Mouse (Mus musculus): ENCODE results near the gene Tssc4. TPM values are rescaled to one million over a fixed set of nuclear protein-coding genes. Genes with fewer than 3 reads are reported as not detected.

Gene Tssc4
- polyA plus RNA-seq, 2 experiments: 65.0 to 130 TPM

GRCm38 (mm10) chr7:143093847-143094246, 24.8 kb downstream of the Tssc4 start:
- WGBS: 53% methylated on average over 3 of the region's 3 CpGs
- Histone ChIP-seq H3K36me3 (ENCODE audit: control insufficient read depth, insufficient read depth, low read length) (no peaks in the 10 kb centered on the region), H3K4me2 (replicated peaks; ENCODE audit: low read depth, low read length, severe bottlenecking) (no peak overlapping the region), H3K4me1 (ENCODE audit: control insufficient read depth, insufficient read depth, low read length) (peaks cover 4% of the 10 kb centered on the region; the same call in 1 of the 2 replicates), H3K4me3 (replicated peaks; ENCODE audit: low read length) (no peak overlapping the region), H3K9ac (ENCODE audit: low read depth, low read length, severe bottlenecking) (no peak overlapping the region), H3K27ac (replicated peaks; ENCODE audit: low read depth, low read length) (no peak overlapping the region), H3K9me3 (ENCODE audit: control insufficient read depth, low read length) (no peaks in the 10 kb centered on the region), H3K27me3 (ENCODE audit: control insufficient read depth, insufficient read depth, low read length) (no peaks in the 10 kb centered on the region)
- TF ChIP-seq POLR2A (IDR thresholded peaks at IDR 0.05; ENCODE audit: borderline replicate concordance, extremely low read depth, insufficient read depth, insufficient read length): no peak
- no peak for ATAC-seq (ENCODE audit: low FRiP score, low read depth)
- no peak for DNase-seq (ENCODE audit: low spot score)

- no peak within 1 kb of the TSS for H3K4me2 ChIP-seq (replicated peaks; ENCODE audit: low read depth, low read length, severe bottlenecking)
- H3K27me3 ChIP-seq (ENCODE audit: control insufficient read depth, insufficient read depth, low read length): no peaks in the 10 kb centered on the region
- 42% methylated on average over 10 of the region's 10 CpGs for WGBS
- DNase-seq (ENCODE audit: low spot score) (peak; percentile 31), ATAC-seq (ENCODE audit: low FRiP score, low read depth) (peak; percentile 67; the same call in 1 of the 2 replicates)
- no peak within 1 kb of the TSS for H3K27ac ChIP-seq (replicated peaks; ENCODE audit: low read depth, low read length)
- H3K36me3 ChIP-seq (ENCODE audit: control insufficient read depth, insufficient read depth, low read length): no peaks in the 10 kb centered on the region
- no peak for TF ChIP-seq POLR2A (IDR thresholded peaks at IDR 0.05; ENCODE audit: borderline replicate concordance, extremely low read depth, insufficient read depth, insufficient read length)
- peaks cover 4% of the 10 kb centered on the region; the same call in 1 of the 2 replicates for H3K4me1 ChIP-seq (ENCODE audit: control insufficient read depth, insufficient read depth, low read length)
- no peaks in the 10 kb centered on the region for H3K9me3 ChIP-seq (ENCODE audit: control insufficient read depth, low read length)
- no peak within 1 kb of the TSS for H3K4me3 ChIP-seq (replicated peaks; ENCODE audit: low read length)
- no peak within 1 kb of the TSS for H3K9ac ChIP-seq (ENCODE audit: low read depth, low read length, severe bottlenecking)
These were observed 25.8 kb downstream of the Tssc4 start, which contains the start of gene Trpm5 for GRCm38 (mm10) chr7:143094592-143095553. Trpm5 (minus strand) TSS chr7:143094642.

DNA sequence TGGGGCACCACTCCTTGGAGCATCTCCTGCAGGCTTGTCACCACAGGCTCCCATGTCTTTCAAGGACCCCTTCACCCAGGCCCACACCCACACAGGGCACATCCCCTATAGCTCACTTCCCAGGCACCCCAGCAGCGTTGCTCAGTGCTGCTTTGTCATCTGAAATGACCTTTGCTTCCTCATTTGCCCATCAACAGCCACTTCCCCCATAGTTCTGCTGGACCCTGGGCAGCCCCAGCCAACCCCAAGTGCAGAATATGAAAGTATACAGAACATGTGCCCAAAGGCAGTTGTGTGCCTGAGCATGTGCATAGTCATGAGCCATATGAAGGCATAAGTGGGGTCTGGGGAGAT, 26.5 kb downstream of the Tssc4 start:
- WGBS: 71% methylated on average over 1 of the region's 1 CpGs
- Histone ChIP-seq H3K4me1 (ENCODE audit: control insufficient read depth, insufficient read depth, low read length) (peaks cover 4% of the 10 kb centered on the region; the same call in 1 of the 2 replicates), H3K9me3 (ENCODE audit: control insufficient read depth, low read length) (no peaks in the 10 kb centered on the region), H3K4me3 (replicated peaks; ENCODE audit: low read length) (no peak overlapping the region), H3K9ac (ENCODE audit: low read depth, low read length, severe bottlenecking) (no peak overlapping the region), H3K27me3 (ENCODE audit: control insufficient read depth, insufficient read depth, low read length) (no peaks in the 10 kb centered on the region), H3K27ac (replicated peaks; ENCODE audit: low read depth, low read length) (no peak overlapping the region), H3K36me3 (ENCODE audit: control insufficient read depth, insufficient read depth, low read length) (no peaks in the 10 kb centered on the region), H3K4me2 (replicated peaks; ENCODE audit: low read depth, low read length, severe bottlenecking) (no peak overlapping the region)
- DNase-seq (ENCODE audit: low spot score) (no peak), ATAC-seq (ENCODE audit: low FRiP score, low read depth) (no peak)
- no peak for TF ChIP-seq POLR2A (IDR thresholded peaks at IDR 0.05; ENCODE audit: borderline replicate concordance, extremely low read depth, insufficient read depth, insufficient read length)

DNA sequence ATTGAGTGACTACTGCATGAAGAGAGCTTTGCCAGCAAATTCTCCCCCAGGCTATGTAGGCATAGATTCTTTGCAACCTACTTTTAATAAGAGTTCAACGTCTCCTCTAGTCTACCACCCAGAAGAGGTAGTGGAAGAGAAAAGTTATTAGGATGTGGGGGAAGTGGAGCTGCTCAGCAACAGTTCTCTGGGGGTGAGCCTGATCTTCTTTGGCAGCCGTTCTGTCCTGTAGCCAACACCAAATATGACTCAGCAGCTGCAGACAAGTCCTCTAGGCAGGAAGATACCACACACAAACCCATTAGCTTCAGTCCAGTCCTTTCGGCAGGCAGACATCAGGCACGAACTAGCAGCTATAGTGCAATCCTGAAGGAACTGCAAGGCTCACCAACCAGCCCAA, 31.7 kb downstream of the Tssc4 start:
- DNase-seq (ENCODE audit: low spot score): no peak
- no peaks in the 10 kb centered on the region for H3K9me3 ChIP-seq (ENCODE audit: control insufficient read depth, low read length)
- WGBS: 61% methylated on average over 4 of the region's 4 CpGs

DNA sequence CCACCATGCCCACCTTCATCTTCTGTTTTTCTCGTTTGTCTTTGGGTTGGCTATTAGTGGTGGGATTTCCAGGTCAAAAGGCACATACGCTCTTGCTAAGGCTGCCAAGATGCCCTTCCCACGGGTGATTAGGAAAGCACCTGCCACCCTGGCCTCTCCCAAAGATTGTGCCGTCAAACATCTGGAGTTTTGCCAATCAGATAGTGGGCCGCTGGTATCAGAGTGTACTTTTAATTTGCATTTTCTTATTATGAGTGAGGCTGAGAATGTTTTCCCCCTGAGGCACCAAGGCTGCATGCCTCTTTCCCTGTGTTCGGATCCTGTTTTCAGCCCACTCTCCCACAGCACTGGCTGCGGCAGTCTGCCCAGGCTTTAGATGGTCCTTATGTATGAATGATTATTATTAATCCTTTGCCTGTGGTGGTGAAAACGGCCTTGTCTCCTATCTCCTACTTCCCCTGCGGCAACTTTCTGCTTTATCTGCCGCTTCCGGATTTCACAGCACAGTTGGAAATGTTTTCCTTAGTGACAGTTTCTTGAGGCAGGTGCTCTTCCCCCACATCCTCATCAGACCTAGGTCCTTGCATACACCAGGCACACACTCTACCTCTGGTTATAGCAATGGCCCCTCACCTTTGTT, 36.3 kb downstream of the Tssc4 start:
- no peak for ATAC-seq (ENCODE audit: low FRiP score, low read depth)
- 69% methylated on average over 11 of the region's 11 CpGs for WGBS
- Histone ChIP-seq H3K9ac (ENCODE audit: low read depth, low read length, severe bottlenecking) (no peak overlapping the region), H3K9me3 (ENCODE audit: control insufficient read depth, low read length) (no peaks in the 10 kb centered on the region), H3K27ac (replicated peaks; ENCODE audit: low read depth, low read length) (no peak overlapping the region), H3K36me3 (ENCODE audit: control insufficient read depth, insufficient read depth, low read length) (no peaks in the 10 kb centered on the region), H3K27me3 (ENCODE audit: control insufficient read depth, insufficient read depth, low read length) (peaks cover 47% of the 10 kb centered on the region), H3K4me2 (replicated peaks; ENCODE audit: low read depth, low read length, severe bottlenecking) (no peak overlapping the region), H3K4me1 (ENCODE audit: control insufficient read depth, insufficient read depth, low read length) (peaks cover 2% of the 10 kb centered on the region; the same call in 1 of the 2 replicates), H3K4me3 (replicated peaks; ENCODE audit: low read length) (no peak overlapping the region)
- no peak for DNase-seq (ENCODE audit: low spot score)
- no peak for TF ChIP-seq POLR2A (IDR thresholded peaks at IDR 0.05; ENCODE audit: borderline replicate concordance, extremely low read depth, insufficient read depth, insufficient read length)

More for the DNA sequence above, 31.7 kb downstream of the Tssc4 start:
- Histone ChIP-seq H3K27me3 (ENCODE audit: control insufficient read depth, insufficient read depth, low read length) (peaks cover 12% of the 10 kb centered on the region), H3K27ac (replicated peaks; ENCODE audit: low read depth, low read length) (no peak overlapping the region), H3K4me2 (replicated peaks; ENCODE audit: low read depth, low read length, severe bottlenecking) (no peak overlapping the region), H3K4me3 (replicated peaks; ENCODE audit: low read length) (no peak overlapping the region), H3K4me1 (ENCODE audit: control insufficient read depth, insufficient read depth, low read length) (no peaks in the 10 kb centered on the region), H3K9ac (ENCODE audit: low read depth, low read length, severe bottlenecking) (no peak overlapping the region), H3K36me3 (ENCODE audit: control insufficient read depth, insufficient read depth, low read length) (no peaks in the 10 kb centered on the region)
- no peak for ATAC-seq (ENCODE audit: low FRiP score, low read depth)
- no peak for TF ChIP-seq POLR2A (IDR thresholded peaks at IDR 0.05; ENCODE audit: borderline replicate concordance, extremely low read depth, insufficient read depth, insufficient read length)

All from limb, embryonic 14.5 days (tissue).